Mouse (Mus musculus) erythroblast, embryonic 14.5 days (primary cell): Measurements from ENCODE around the gene Wfdc8.

Source experiments
- GATA1 ChIP-seq: IDR thresholded peaks from 2 replicates; pipeline ENCODE4 v1.6.1; 2012; ENCODE audit warnings: low read length, inconsistent platforms, mixed read lengths
- TAL1 ChIP-seq: IDR thresholded peaks from 3 replicates; pipeline ENCODE4 v1.6.1; 2012; ENCODE audit warnings: low read length, inconsistent platforms, mixed read lengths

DNA sequence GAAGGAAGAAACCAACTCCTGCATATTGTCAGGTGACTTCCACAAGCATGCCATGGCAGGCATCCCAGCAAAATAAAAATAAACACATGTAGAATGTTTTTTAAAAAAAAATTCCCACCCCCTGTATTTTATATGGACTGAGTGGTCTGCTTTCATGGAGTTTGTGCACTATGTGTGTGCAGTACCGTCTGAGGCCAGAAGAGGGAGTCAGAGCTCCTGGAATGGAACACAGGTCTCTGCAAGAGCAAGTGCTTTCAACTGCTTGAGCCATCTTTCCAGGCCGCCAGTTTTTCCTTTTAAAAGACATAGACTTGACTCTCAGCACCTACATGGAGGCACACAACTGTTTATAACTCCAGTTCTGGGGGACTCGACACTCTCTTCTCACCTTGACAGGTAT lies 9.9 kb downstream of the Wfdc8 start:
- TF ChIP-seq GATA1, result no peak
- TF ChIP-seq TAL1, result no peak
